Comparison of ENCODE assay signal across 23 mouse cellular contexts in the genomic region with DNA sequence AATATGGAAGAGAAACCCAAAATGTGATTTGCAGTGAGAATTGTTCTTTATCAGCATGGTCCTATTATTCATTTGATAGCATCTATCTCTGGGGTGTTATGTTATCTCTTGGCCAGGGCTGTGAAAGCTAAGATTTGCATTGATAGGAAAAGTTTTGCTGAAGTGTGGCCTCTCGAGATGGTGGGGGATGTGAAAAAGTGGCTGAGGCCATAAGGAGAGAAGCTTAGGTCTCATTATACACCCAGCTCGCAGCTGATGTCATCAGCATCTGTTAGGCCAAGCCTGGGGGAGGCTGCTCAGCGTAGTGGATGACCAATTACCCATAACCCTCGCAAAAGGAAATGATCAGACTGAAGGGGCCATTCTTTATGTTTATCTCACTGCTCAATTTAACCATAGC.
DNase-seq lines count a peak whose midpoint lies in the region; ATAC-seq and TF ChIP-seq lines count a peak whose summit lies in the region.
"Had no signal": no experiment of that assay in that cellular context is flagged by ENCODE, and none has a peak within 500 bp of the region (broad histone marks: within the 10 kb centered on the region; RNA-seq: fewer than 3 reads in every experiment).

No protein-coding gene starts in this region.

- no peak overlapping the region for H3K27ac ChIP-seq in forebrain, embryonic 12.5 days
- H3K27ac ChIP-seq in forebrain, embryonic 15.5 days (replicated peaks): no peak overlapping the region
- no peak overlapping the region for H3K27ac ChIP-seq in limb, embryonic 14.5 days (replicated peaks; ENCODE audit: low read depth, low read length)
- no peak overlapping the region for H3K27ac ChIP-seq in limb, embryonic 10.5 days
- H3K27ac ChIP-seq in small intestine, adult 2 months (ENCODE audit: insufficient read depth, low read depth, low read length): peak overlapping the region; percentile 81
- H3K27ac ChIP-seq: embryonic facial prominence, embryonic 15.5 days; heart, embryonic 13.5 days; hindbrain, embryonic 15.5 days; layer of hippocampus, adult 2 months; midbrain, embryonic 10.5 days; neural tube, embryonic 12.5 days had no signal

- no peak overlapping the region for H3K9ac ChIP-seq in forebrain, embryonic 12.5 days
- no peak overlapping the region for H3K9ac ChIP-seq in forebrain, embryonic 15.5 days (replicated peaks)
- no peak overlapping the region for H3K9ac ChIP-seq in limb, embryonic 14.5 days (ENCODE audit: low read depth, low read length, severe bottlenecking)
- H3K9ac ChIP-seq: embryonic facial prominence, embryonic 15.5 days; heart, embryonic 13.5 days; hindbrain, embryonic 15.5 days; lung, embryonic 14.5 days; neural tube, embryonic 12.5 days had no signal

- no peak for TF ChIP-seq POLR2A in limb, embryonic 14.5 days (IDR thresholded peaks at IDR 0.05; ENCODE audit: borderline replicate concordance, extremely low read depth, insufficient read depth, insufficient read length)
- no peak for TF ChIP-seq POLR2A in small intestine, adult 2 months (IDR thresholded peaks at IDR 0.05; ENCODE audit: low read depth, low read length)

- H3K4me3 ChIP-seq in forebrain, embryonic 12.5 days (replicated peaks): no peak overlapping the region
- no peak overlapping the region for H3K4me3 ChIP-seq in forebrain, embryonic 15.5 days
- no peak overlapping the region for H3K4me3 ChIP-seq in limb, embryonic 14.5 days (replicated peaks; ENCODE audit: low read length)
- H3K4me3 ChIP-seq in limb, embryonic 10.5 days: no peak overlapping the region
- no peak overlapping the region for H3K4me3 ChIP-seq in small intestine, adult 2 months (ENCODE audit: low read depth, low read length)
- H3K4me3 ChIP-seq: embryonic facial prominence, embryonic 15.5 days; heart, embryonic 13.5 days; hindbrain, embryonic 15.5 days; layer of hippocampus, adult 2 months; midbrain, embryonic 10.5 days; neural tube, embryonic 12.5 days had no signal

- peak; percentile 27 for DNase-seq in limb, embryonic 14.5 days (ENCODE audit: low spot score)
- no peak for DNase-seq in limb, embryonic 10.5 days (ENCODE audit: low spot score)
- DNase-seq in embryo, embryonic 10.5 days (ENCODE audit: low spot score): peak; percentile 15
- DNase-seq in urinary bladder, adult 18-20 months (ENCODE audit: low spot score in 2 of 2): no peak
- DNase-seq in adrenal gland, adult 8-10 months: no peak
- DNase-seq: cerebellum, adult 8-10 months; kidney, adult 18-20 months; kidney, postnatal 14 days; lung, embryonic 14.5 days; lung, postnatal 36 days; spleen, adult 18-20 months; thymus, adult 18-20 months had no signal

- 22% methylated on average over 4 of the region's 4 CpGs for WGBS in forebrain, embryonic 12.5 days
- whole genome bisulfite sequencing in forebrain, embryonic 15.5 days: 20% methylated on average over 4 of the region's 4 CpGs
- 21% methylated on average over 4 of the region's 4 CpGs for WGBS in limb, embryonic 14.5 days
- WGBS in limb, embryonic 10.5 days: 34% methylated on average over 4 of the region's 4 CpGs
- 29% methylated on average over 4 of the region's 4 CpGs for WGBS in small intestine, adult 2 months

- no peaks in the 10 kb centered on the region for H3K9me3 ChIP-seq in forebrain, embryonic 12.5 days
- no peaks in the 10 kb centered on the region for H3K9me3 ChIP-seq in forebrain, embryonic 15.5 days
- H3K9me3 ChIP-seq in limb, embryonic 14.5 days (ENCODE audit: control insufficient read depth, low read length): no peaks in the 10 kb centered on the region
- H3K9me3 ChIP-seq in limb, embryonic 10.5 days (replicated peaks): no peaks in the 10 kb centered on the region
- H3K9me3 ChIP-seq: embryonic facial prominence, embryonic 15.5 days; heart, embryonic 13.5 days; hindbrain, embryonic 15.5 days; midbrain, embryonic 10.5 days; neural tube, embryonic 12.5 days had no signal

- peak; percentile 53; the same call in 1 of the 2 replicates for ATAC-seq in forebrain, embryonic 12.5 days (ENCODE audit: low FRiP score)
- no peak for ATAC-seq in forebrain, embryonic 15.5 days (replicated peaks)
- no peak for ATAC-seq in limb, embryonic 14.5 days (ENCODE audit: low FRiP score, low read depth)
- ATAC-seq: forebrain, embryonic 16.5 days had no signal

- no peak for TF ChIP-seq CTCF in small intestine, adult 2 months (IDR thresholded peaks at IDR 0.05; ENCODE audit: extremely low read depth, insufficient read length, insufficient replicate concordance, low read depth, low read length)

- H3K4me2 ChIP-seq in forebrain, embryonic 12.5 days: no peak overlapping the region
- H3K4me2 ChIP-seq in forebrain, embryonic 15.5 days (replicated peaks): no peak overlapping the region
- no peak overlapping the region for H3K4me2 ChIP-seq in limb, embryonic 14.5 days (replicated peaks; ENCODE audit: low read depth, low read length, severe bottlenecking)
- H3K4me2 ChIP-seq: embryonic facial prominence, embryonic 15.5 days; heart, embryonic 13.5 days; hindbrain, embryonic 15.5 days; liver, embryonic 11.5 days; lung, embryonic 14.5 days; neural tube, embryonic 12.5 days had no signal

- H3K36me3 ChIP-seq in forebrain, embryonic 12.5 days (replicated peaks): no peaks in the 10 kb centered on the region
- no peaks in the 10 kb centered on the region for H3K36me3 ChIP-seq in forebrain, embryonic 15.5 days
- H3K36me3 ChIP-seq in limb, embryonic 14.5 days (ENCODE audit: control insufficient read depth, insufficient read depth, low read length): no peaks in the 10 kb centered on the region
- H3K36me3 ChIP-seq in limb, embryonic 10.5 days: no peaks in the 10 kb centered on the region
- 0 out of 2 replicates have a peak, but pooled peaks cover 1% of the 10 kb centered on the region for H3K36me3 ChIP-seq in small intestine, adult 2 months (ENCODE audit: control insufficient read depth, insufficient read depth, low read length)
- H3K36me3 ChIP-seq: embryonic facial prominence, embryonic 15.5 days; heart, embryonic 13.5 days; hindbrain, embryonic 15.5 days; midbrain, embryonic 10.5 days; neural tube, embryonic 12.5 days had no signal

- peaks cover 3% of the 10 kb centered on the region; the same call in 1 of the 2 replicates for H3K4me1 ChIP-seq in forebrain, embryonic 12.5 days
- H3K4me1 ChIP-seq in forebrain, embryonic 15.5 days: peaks cover 10% of the 10 kb centered on the region; the same call in 1 of the 2 replicates
- no peaks in the 10 kb centered on the region for H3K4me1 ChIP-seq in limb, embryonic 14.5 days (ENCODE audit: control insufficient read depth, insufficient read depth, low read length)
- H3K4me1 ChIP-seq in limb, embryonic 10.5 days: no peaks in the 10 kb centered on the region
- H3K4me1 ChIP-seq in small intestine, adult 2 months (ENCODE audit: control insufficient read depth, insufficient read depth, insufficient read length, low read length): peaks cover 28% of the 10 kb centered on the region; the same call in 1 of the 2 replicates
- H3K4me1 ChIP-seq: embryonic facial prominence, embryonic 15.5 days; hindbrain, embryonic 15.5 days; midbrain, embryonic 10.5 days; neural tube, embryonic 12.5 days had no signal

- H3K27me3 ChIP-seq in forebrain, embryonic 12.5 days: no peaks in the 10 kb centered on the region
- H3K27me3 ChIP-seq in forebrain, embryonic 15.5 days: no peaks in the 10 kb centered on the region
- H3K27me3 ChIP-seq in limb, embryonic 14.5 days (ENCODE audit: control insufficient read depth, insufficient read depth, low read length): no peaks in the 10 kb centered on the region
- no peaks in the 10 kb centered on the region for H3K27me3 ChIP-seq in limb, embryonic 10.5 days (ENCODE audit: low read depth, poor library complexity, severe bottlenecking)
- no peaks in the 10 kb centered on the region for H3K27me3 ChIP-seq in small intestine, adult 2 months (ENCODE audit: control insufficient read depth, insufficient read depth, low read length)
- H3K27me3 ChIP-seq: embryonic facial prominence, embryonic 15.5 days; heart, embryonic 13.5 days; hindbrain, embryonic 15.5 days; neural tube, embryonic 12.5 days had no signal

Comparison
In these comparisons a context has a peak if more than half of its experiments do, and no peak if none do; other contexts are left out.
1. DNase-seq: peak in limb, embryonic 14.5 days (single experiment) and embryo, embryonic 10.5 days (single experiment); none in limb, embryonic 10.5 days (single experiment), urinary bladder, adult 18-20 months (0 of 2) and adrenal gland, adult 8-10 months (single experiment).